Mouse (Mus musculus) embryonic facial prominence, embryonic 14.5 days (tissue): Measurements from ENCODE around the gene Nr3c2. TPM values are rescaled to one million over a fixed set of nuclear protein-coding genes. Genes with fewer than 3 reads are reported as not detected.

Experiments used
- ATAC-seq: fragments of 200-750 bp; cut with Nextera tagmentation; 2 replicates; pipeline ENCODE4 v1.8.0; 2017; ENCODE audit warnings: low read depth, moderate number of reproducible peaks, moderate TSS enrichment
- DNase-seq: peaks from one replicate; pipeline ENCODE4 v3.0.0-alpha.2; 2015; ENCODE audit warnings: low spot score
- H3K27ac ChIP-seq: fragments of 300-500 bp; sonication (generic); replicated peaks from 2 replicates; pipeline ENCODE4 v1.5.1; 2014; ENCODE audit warnings: low read depth, mild to moderate bottlenecking, low read length, moderate library complexity
- H3K27me3 ChIP-seq: fragments of 300-500 bp; sonication (generic); replicated peaks from 2 replicates; pipeline ENCODE4 v1.6.1; 2014; ENCODE audit warnings: low read length; ENCODE audit not compliant: control insufficient read depth, insufficient read depth
- H3K36me3 ChIP-seq: fragments of 300-500 bp; sonication (generic); 2 replicates; pipeline ENCODE4 v1.6.1; 2014; ENCODE audit warnings: low read length, mixed read lengths; ENCODE audit not compliant: control insufficient read depth, insufficient read depth
- H3K4me1 ChIP-seq: fragments of 300-500 bp; sonication (generic); 2 replicates; pipeline ENCODE4 v1.6.1; 2014; ENCODE audit warnings: antibody characterized with exemption, low read length; ENCODE audit not compliant: control insufficient read depth, insufficient read depth
- H3K4me2 ChIP-seq: fragments of 300-500 bp; sonication (generic); 2 replicates; pipeline ENCODE4 v1.6.1; 2014; ENCODE audit warnings: low read depth, mild to moderate bottlenecking, low read length, moderate library complexity, mixed read lengths
- H3K4me3 ChIP-seq: fragments of 300-500 bp; sonication (generic); 2 replicates; pipeline ENCODE4 v1.5.1; 2014; ENCODE audit warnings: low read depth, mild to moderate bottlenecking, low read length
- H3K9ac ChIP-seq: fragments of 300-500 bp; sonication (generic); 2 replicates; pipeline ENCODE4 v1.6.1; 2014; ENCODE audit warnings: low read depth, mild to moderate bottlenecking, low read length, moderate library complexity, mixed read lengths
- H3K9me3 ChIP-seq: fragments of 300-500 bp; sonication (generic); 2 replicates; pipeline ENCODE4 v1.6.1; 2016; ENCODE audit warnings: low read length; ENCODE audit not compliant: control insufficient read depth
- WGBS: fragments of 180-500 bp; shearing (Covaris S2); extraction: QIAGEN DNeasy Blood & Tissue Kit; methylation state at CpG from one replicate; pipeline ENCODE4 v1.1.7; 2014; 5-methylcytosine and 5-hydroxymethylcytosine counted together
- polyA plus RNA-seq: library from polyadenylated mRNA; unstranded; fragments of >200 nt; fragmentation: Nextera tagmentation; extraction: Ambion mirVana; gene quantifications from 2 replicates; pipeline ENCODE4 v1.2.1, GENCODE M21; 2014

The Nr3c2 gene
- polyA plus RNA-seq, 1 experiment from 2014 or later, result 6.5 TPM

GRCm38 (mm10) chr8:77033706-77034464, 134.6 kb downstream of the Nr3c2 start:
- no peaks in the 10 kb centered on the region for H3K4me1 ChIP-seq
- DNase-seq, result no peak
- ATAC-seq, result no peak

GRCm38 (mm10) chr8:77034465-77034829, 135.2 kb downstream of the Nr3c2 start:
- Histone ChIP-seq H3K4me1 (no peaks in the 10 kb centered on the region), H3K36me3 (no peaks in the 10 kb centered on the region), H3K27me3 (no peaks in the 10 kb centered on the region), H3K27ac (no peak overlapping the region), H3K4me2 (no peak overlapping the region), H3K9ac (no peak overlapping the region), H3K9me3 (no peaks in the 10 kb centered on the region), H3K4me3 (no peak overlapping the region)
- ATAC-seq, result no peak
- WGBS, result 72% methylated on average over 7 of the region's 7 CpGs
- no peak for DNase-seq

More at GRCm38 (mm10) chr8:77033706-77034464, 134.6 kb downstream of the Nr3c2 start:
- 55% methylated on average over 3 of the region's 3 CpGs for WGBS
- H3K27ac ChIP-seq, result no peak overlapping the region
- H3K27me3 ChIP-seq, result no peaks in the 10 kb centered on the region
- H3K4me3 ChIP-seq, result no peak overlapping the region
- H3K36me3 ChIP-seq, result no peaks in the 10 kb centered on the region
- H3K9ac ChIP-seq, result no peak overlapping the region
- H3K9me3 ChIP-seq, result no peaks in the 10 kb centered on the region
- H3K4me2 ChIP-seq, result no peak overlapping the region

GRCm38 (mm10) chr8:77041214-77041613, 142.0 kb downstream of the Nr3c2 start:
- ATAC-seq (no peak), DNase-seq (no peak)
- Histone ChIP-seq H3K36me3 (no peaks in the 10 kb centered on the region), H3K4me2 (no peak overlapping the region), H3K27ac (no peak overlapping the region), H3K27me3 (no peaks in the 10 kb centered on the region), H3K4me3 (no peak overlapping the region), H3K9ac (no peak overlapping the region), H3K9me3 (no peaks in the 10 kb centered on the region), H3K4me1 (no peaks in the 10 kb centered on the region)
- 89% methylated on average over 5 of the region's 5 CpGs for WGBS

GRCm38 (mm10) chr8:77044849-77045248, 145.6 kb downstream of the Nr3c2 start:
- no peak overlapping the region for H3K4me3 ChIP-seq
- no peaks in the 10 kb centered on the region for H3K36me3 ChIP-seq
- no peak for ATAC-seq
- no peak for DNase-seq
- H3K9ac ChIP-seq, result no peak overlapping the region
- no peak overlapping the region for H3K27ac ChIP-seq
- H3K27me3 ChIP-seq, result no peaks in the 10 kb centered on the region
- no peak overlapping the region for H3K4me2 ChIP-seq
- H3K4me1 ChIP-seq, result no peaks in the 10 kb centered on the region
- H3K9me3 ChIP-seq, result no peaks in the 10 kb centered on the region
- 88% methylated on average over 12 of the region's 12 CpGs for WGBS

- DNase-seq (no peak), ATAC-seq (no peak)
- Histone ChIP-seq H3K4me2 (no peak overlapping the region), H3K36me3 (no peaks in the 10 kb centered on the region), H3K4me3 (no peak overlapping the region), H3K9ac (no peak overlapping the region), H3K4me1 (no peaks in the 10 kb centered on the region), H3K9me3 (no peaks in the 10 kb centered on the region), H3K27ac (no peak overlapping the region), H3K27me3 (no peaks in the 10 kb centered on the region)
- 61% methylated on average over 1 of the region's 1 CpGs for WGBS
Measured at GRCm38 (mm10) chr8:77045711-77046110, 146.5 kb downstream of the Nr3c2 start.

GRCm38 (mm10) chr8:77046217-77046616, 147.0 kb downstream of the Nr3c2 start:
- ATAC-seq, result no peak
- H3K27ac ChIP-seq, result no peak overlapping the region
- H3K36me3 ChIP-seq, result no peaks in the 10 kb centered on the region
- H3K9ac ChIP-seq, result no peak overlapping the region
- H3K4me1 ChIP-seq, result no peaks in the 10 kb centered on the region
- no peaks in the 10 kb centered on the region for H3K9me3 ChIP-seq
- no peak for DNase-seq
- no peaks in the 10 kb centered on the region for H3K27me3 ChIP-seq
- H3K4me3 ChIP-seq, result no peak overlapping the region
- 84% methylated on average over 5 of the region's 5 CpGs for WGBS
- no peak overlapping the region for H3K4me2 ChIP-seq

GRCm38 (mm10) chr8:77046731-77047130, 147.5 kb downstream of the Nr3c2 start:
- H3K9me3 ChIP-seq, result no peaks in the 10 kb centered on the region
- H3K36me3 ChIP-seq, result no peaks in the 10 kb centered on the region
- DNase-seq (no peak), ATAC-seq (no peak)
- H3K27me3 ChIP-seq, result no peaks in the 10 kb centered on the region
- no peak overlapping the region for H3K4me3 ChIP-seq
- H3K4me2 ChIP-seq, result no peak overlapping the region
- 59% methylated on average over 3 of the region's 3 CpGs for whole genome bisulfite sequencing
- no peak overlapping the region for H3K27ac ChIP-seq
- no peaks in the 10 kb centered on the region for H3K4me1 ChIP-seq
- no peak overlapping the region for H3K9ac ChIP-seq

GRCm38 (mm10) chr8:77051399-77052275, 152.4 kb downstream of the Nr3c2 start:
- no peaks in the 10 kb centered on the region for H3K27me3 ChIP-seq
- H3K9ac ChIP-seq, result no peak overlapping the region
- no peaks in the 10 kb centered on the region for H3K9me3 ChIP-seq
- H3K4me2 ChIP-seq, result no peak overlapping the region
- H3K4me1 ChIP-seq, result no peaks in the 10 kb centered on the region
- WGBS, result 77% methylated on average over 10 of the region's 10 CpGs
- H3K36me3 ChIP-seq, result no peaks in the 10 kb centered on the region
- DNase-seq, result no peak
- H3K4me3 ChIP-seq, result no peak overlapping the region
- no peak overlapping the region for H3K27ac ChIP-seq
- ATAC-seq, result no peak
